Mouse (Mus musculus) gastrocnemius, adult 2 months (tissue): ENCODE data around the gene Tmem38a. TPM values are rescaled to one million over a fixed set of nuclear protein-coding genes. Genes with fewer than 3 reads are reported as not detected.
A peak's percentile ranks its signal among the peaks of the same experiment; 100 is the strongest.

Experiments used
- DNase-seq: peaks from one replicate; pipeline ENCODE4 v3.0.0; 2022
- H3K27ac ChIP-seq: fragments of 200-600 bp; 2 replicates; pipeline ENCODE4 v1.8.1; 2022; ENCODE audit warnings: mild to moderate bottlenecking
- H3K4me3 ChIP-seq: fragments of 200-600 bp; 2 replicates; pipeline ENCODE4 v1.8.1; 2022; ENCODE audit warnings: mild to moderate bottlenecking, moderate library complexity
- CTCF ChIP-seq: fragments of 200-600 bp; IDR thresholded peaks from 2 replicates; pipeline ENCODE4 v1.8.1; 2022; ENCODE audit warnings: antibody characterized with exemption, mild to moderate bottlenecking, moderate library complexity
- intact Hi-C: fragments of 180-260 bp; cut with DNase I; formaldehyde crosslinking; loops from one replicate; pipeline ENCODE4 v1.15.1; 2025
- total RNA-seq, 2 experiments: library from RNA; stranded (reverse); gene quantifications; 2 replicates each; pipeline ENCODE4 v1.2.3; 2021

Gene Tmem38a
- total RNA-seq, 2 experiments from 2014 or later = 1,184 to 1,285 TPM

DNA sequence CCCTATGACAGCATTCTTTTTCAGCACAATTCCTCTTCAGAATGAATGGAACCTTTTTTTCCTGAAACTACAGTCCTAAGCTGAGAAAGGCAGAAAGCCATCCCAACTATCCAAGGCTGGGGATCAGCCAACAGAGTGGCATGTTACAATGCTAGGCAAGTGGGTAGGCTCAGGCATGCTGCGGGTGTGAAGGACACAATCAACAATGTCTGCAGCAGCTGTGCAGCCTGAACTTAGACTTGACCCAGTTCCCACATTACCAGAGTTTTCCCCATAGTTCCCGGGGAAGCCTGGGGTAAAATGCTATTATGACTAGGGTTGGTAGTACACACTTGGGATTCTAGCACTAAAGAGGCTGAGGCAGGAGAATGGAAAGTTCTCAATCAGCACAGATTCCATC, 5.9 kb upstream of the Tmem38a start:
- no peak for DNase-seq
- no peak for TF ChIP-seq CTCF
- intact Hi-C loops = loop anchor here (5.0 kb wide), 1 partner anchor 74 kb away; the partner anchor contains the start of gene Slc35e1
- Histone ChIP-seq H3K27ac (no peak overlapping the region), H3K4me3 (no peak overlapping the region)

DNA sequence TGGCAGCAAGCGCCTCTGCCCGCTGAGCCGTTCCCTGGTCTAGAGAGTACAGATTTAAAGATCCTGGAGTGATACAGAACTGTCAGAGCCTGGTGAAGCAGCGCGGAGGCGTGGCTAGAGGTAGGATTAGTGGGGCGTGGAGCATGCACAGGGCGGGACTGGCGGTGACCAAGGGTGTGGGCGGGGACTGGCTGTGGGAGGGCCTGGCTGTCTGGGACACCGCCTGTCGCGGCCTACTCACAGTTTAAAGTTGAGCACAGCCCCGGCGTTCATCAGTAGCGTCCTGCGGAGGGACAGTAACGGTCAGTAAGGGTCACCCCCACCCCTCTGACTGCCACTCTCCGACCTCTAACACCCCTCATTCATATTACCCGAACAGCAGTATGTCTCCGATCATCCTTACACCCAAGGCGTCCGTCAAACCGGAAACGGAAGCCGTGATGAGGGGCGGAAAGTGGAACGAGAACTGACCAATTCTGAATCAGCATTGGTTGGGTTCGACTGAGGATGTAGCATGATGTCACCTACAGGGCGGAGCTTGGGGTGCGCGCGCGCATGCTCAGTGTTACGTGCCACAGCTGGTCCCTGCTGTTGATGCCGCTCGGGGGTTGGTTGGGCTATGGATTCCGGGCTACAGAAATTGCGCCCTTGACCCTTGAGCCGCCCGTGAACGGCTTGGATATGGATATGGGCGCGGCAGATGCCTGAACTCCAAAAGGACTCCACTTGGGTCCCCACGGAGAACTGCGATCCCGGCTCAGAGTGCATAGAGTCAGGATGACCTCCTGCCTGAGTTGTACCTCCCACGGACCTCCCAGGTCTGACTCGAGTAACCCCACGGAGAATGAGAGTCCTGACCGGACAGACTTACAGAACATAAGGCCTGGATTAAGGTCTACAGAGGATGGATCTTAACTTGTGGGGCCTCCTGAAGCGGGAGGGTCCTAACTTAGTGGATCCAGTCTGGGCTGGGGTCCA, 933 bp upstream of the Tmem38a start, which contains the start of gene Smim7:
Gene Smim7, minus strand, starts transcription at position 456 of the 978 bp plus-strand sequence.
- peak; percentile 98 for DNase-seq
- intact Hi-C loops = no loop called here
- TF ChIP-seq CTCF = no peak
- Histone ChIP-seq H3K27ac (peak within 1 kb of the TSS; percentile 99), H3K4me3 (peak within 1 kb of the TSS; percentile 90)

DNA sequence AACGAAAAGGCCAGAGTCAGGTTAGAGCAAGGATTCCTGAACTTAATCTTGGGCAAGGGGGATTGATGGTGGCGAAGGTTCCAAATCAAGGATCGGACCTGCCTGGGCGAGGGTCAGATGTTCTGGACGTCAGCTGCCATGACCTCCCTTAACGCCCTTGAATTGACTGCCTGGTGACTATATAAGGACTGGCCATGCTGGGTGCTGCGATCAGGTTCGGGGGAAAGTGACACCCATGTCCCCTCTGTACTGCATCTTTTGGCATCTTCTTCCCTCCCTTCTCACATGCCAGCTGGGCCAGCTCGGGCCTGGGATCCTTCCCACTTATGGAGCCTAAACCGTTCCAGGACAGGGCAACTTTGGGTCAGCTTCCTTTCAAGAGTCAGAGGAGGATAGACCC, 652 bp downstream of the Tmem38a start:
- DNase-seq = peak; percentile 89
- H3K4me3 ChIP-seq = peak overlapping the region; percentile 90
- intact Hi-C loops = loop anchor here (1.0 kb wide), 1 partner anchor 73 kb away; no protein-coding TSS in a partner anchor
- peak overlapping the region; percentile 99 for H3K27ac ChIP-seq
- TF ChIP-seq CTCF = no peak

DNA sequence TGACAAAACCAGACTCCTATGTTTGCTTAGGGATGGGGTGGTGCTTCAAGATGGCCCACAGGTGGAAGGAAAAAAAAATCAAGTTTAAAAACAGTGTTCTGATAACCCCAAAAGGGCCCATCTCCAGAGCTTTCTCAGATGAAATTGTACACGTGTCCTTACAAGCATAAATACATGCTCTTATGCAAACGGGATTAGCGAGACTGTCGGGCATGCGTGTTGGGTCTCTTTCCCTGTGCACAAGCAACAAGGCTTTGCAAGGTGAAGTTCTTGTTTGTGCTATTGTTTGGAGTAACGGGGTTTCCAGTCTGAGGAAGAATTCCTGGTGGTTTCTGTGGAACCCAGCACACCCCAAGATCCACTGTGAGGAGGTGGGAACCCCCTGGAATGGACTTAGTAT, 1.6 kb downstream of the Tmem38a start:
- no peak for TF ChIP-seq CTCF
- intact Hi-C loops = no loop called here
- peak overlapping the region; percentile 90 for H3K4me3 ChIP-seq
- H3K27ac ChIP-seq = peak overlapping the region; percentile 99
- DNase-seq = peak; percentile 76

DNA sequence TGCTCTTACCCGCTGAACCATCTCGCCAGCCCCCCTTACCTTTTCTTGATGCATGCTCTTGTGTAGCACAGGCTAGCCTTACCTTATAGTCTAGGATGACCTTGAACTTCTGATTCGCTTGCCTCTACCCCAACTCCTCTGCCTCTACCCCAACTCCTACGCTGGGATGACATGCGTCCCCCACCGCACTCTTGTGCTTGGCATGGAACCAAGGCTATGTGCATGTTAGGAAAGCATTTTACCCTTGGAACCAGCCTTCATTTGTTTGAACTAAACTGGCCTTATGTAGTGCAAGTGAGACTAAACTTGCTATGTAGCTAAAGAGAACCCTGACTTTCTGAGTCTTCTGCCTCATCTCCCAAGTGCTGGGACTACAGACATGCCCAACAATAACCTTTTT, 4.1 kb downstream of the Tmem38a start:
- TF ChIP-seq CTCF = no peak
- Histone ChIP-seq H3K27ac (peak overlapping the region; percentile 99), H3K4me3 (peak overlapping the region; percentile 90)
- intact Hi-C loops = no loop called here
- DNase-seq = no peak

DNA sequence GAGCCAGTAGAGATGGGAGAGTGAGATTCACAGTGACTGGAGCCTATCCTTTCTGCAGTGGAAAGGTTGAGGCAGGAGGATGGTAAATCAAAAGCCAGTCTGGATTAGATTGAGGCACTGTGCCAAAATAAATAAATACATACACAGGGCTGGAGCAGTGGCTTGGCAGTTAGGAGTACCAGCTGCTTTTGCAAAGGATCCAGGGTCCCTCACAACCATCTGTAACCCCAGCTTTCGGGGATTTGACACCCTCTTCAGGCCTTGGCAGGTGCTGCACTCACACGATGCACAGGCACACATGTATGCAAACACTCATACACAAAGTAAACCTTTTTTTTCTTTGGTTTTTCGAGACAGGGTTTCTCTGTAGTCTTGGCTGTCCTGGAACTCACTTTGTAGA, 5.4 kb downstream of the Tmem38a start:
- H3K27ac ChIP-seq = peak overlapping the region; percentile 99
- peak; percentile 26; the same call in 1 of the 2 replicates for TF ChIP-seq CTCF
- no peak overlapping the region; the same call in none of the 2 replicates for H3K4me3 ChIP-seq
- intact Hi-C loops = no loop called here
- peak; percentile 59 for DNase-seq

DNA sequence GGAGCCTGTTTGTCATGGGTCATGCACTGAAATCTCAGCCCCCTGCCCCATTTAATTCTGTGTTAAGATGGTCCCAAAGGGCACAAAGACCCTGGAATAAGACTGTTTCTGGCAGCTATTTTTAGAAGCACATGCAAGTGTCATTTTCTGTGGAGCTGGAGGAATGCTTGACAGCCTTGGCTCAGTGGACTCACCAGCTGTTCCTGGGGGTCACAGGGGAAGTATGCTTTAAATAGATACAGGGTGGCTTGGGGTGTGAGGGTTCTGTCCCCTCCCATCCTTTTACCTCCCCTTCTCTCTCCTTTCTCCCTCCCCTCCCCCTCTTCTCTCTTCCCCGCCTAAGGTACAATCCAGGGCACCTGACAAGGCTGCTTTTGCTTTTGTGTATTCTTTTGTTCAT, 6.1 kb downstream of the Tmem38a start:
- peak overlapping the region; percentile 99 for H3K27ac ChIP-seq
- DNase-seq = peak; percentile 70
- no peak for TF ChIP-seq CTCF
- intact Hi-C loops = no loop called here
- H3K4me3 ChIP-seq = peak overlapping the region; percentile 55

DNA sequence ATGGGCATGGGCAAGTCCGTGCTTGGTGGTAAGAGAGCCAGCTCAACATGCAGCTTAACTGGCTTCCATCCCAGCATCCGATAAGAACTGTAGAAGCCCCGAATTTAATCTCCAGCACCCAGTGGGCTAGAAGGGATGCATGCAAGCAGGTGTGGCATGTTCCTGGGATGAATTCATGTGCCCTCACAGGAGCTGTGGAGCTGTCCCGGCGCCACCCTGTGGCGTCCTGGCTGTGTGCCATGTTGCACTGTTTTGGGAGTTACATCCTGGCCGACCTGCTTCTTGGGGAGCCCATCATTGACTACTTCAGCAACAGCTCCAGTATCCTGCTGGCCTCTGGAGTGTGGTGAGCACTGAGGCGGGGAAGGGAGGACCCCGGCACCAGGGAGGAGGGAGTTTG, 7.5 kb downstream of the Tmem38a start:
- no peak for TF ChIP-seq CTCF
- Histone ChIP-seq H3K4me3 (peak overlapping the region; percentile 55), H3K27ac (peak overlapping the region; percentile 99)
- peak; percentile 56 for DNase-seq
- intact Hi-C loops = no loop called here

DNA sequence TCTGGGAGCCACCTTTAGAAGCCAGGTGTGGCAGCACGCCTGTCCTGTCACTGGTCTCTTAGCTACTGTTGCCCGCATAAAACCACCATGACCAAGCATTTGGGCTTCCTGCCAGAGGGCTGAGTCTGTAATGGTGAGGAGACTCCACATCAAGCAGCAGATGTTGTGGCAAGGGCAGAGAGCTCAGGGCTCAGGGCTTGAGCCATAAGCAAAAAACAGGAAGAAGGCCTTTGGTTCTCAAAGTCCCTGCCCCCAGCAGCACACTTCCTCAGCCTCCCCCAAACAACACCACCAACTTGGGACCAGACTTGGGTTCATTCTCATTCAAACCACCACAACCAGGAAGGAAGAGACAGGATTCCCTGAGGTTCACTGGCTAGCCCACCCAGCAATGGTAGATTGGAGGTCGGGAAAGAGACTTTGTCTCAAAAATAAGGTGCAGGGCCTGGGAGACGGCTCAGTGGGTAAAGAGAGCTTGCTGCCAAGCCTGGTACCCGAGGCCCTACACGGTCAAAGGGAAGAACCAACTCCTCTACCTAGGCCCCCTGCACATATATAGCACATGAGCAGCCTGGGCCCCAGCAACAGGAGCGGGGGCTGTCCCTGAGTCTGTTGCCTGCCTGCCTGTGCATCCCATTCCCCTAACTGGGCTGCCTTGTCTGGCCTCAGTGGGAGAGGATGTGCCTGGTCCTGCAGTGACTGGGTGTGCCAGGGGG, 11.4 kb downstream of the Tmem38a start:
- DNase-seq = peak; percentile 89
- TF ChIP-seq CTCF = no peak
- Histone ChIP-seq H3K4me3 (peak overlapping the region; percentile 43), H3K27ac (peak overlapping the region; percentile 99)
- intact Hi-C loops = no loop called here

DNA sequence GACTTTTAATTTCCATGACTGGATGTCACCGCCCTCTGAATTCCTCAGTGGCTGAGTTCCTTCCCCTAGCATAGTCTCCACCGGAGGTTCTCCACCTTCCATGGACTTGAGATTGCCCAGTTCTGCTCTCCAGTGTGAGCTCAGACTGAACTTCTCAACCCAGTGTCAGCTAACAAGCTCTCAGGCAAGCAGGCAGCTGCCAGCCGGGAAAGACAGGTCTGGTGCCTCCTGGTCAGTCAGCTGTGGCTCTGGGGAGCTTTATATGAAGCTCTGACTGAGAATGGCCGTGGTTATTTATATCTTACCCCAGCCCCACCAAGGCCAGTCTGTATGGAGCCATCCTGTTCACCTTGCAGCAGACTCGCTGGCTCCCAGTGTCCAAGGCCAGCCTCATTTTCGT, 12.5 kb downstream of the Tmem38a start:
- H3K4me3 ChIP-seq = peak overlapping the region; percentile 12
- peak overlapping the region; percentile 99 for H3K27ac ChIP-seq
- intact Hi-C loops = no loop called here
- no peak for TF ChIP-seq CTCF
- peak; percentile 72 for DNase-seq

DNA sequence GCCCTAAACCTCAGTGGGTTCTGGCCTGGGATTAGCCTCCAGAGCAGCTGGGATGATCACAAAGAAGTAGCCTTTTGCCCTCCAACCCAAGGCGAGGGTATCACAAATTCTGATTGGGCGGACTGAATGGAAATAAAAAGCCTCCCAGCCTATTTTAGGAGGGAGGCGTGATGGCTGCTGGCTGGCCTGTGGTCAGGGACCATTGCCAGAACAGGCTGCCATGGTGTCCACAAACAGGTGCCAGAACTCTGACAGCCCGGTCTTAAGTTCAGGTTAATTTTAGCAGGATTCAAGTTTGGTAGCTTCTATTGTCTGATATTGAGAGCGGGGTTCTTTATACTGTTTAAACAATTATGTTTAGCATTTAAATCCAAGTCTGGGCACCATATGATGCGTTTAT, 16.0 kb downstream of the Tmem38a start:
- Histone ChIP-seq H3K27ac (peak overlapping the region; percentile 99), H3K4me3 (peak overlapping the region; percentile 50)

DNA sequence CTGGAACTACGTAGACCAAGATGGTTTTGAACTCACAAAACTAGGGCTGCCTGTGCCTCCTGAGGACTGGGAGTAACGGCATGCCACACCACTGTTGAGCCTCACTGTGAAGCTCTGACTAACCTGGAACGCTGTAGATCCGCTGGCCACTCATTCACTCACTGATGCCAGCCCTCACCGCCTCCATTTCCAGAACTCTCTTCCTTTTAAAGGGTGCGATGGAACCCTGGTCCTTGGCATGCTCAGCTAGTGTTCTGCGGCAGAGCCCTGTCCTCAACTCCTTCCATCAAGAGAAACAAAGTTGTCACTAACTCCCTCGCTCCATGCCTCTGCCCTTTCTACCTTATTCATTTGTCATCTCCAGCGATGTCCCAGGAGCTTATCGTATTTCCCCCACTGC, 17.0 kb downstream of the Tmem38a start:
- peak; percentile 56 for DNase-seq
- Histone ChIP-seq H3K4me3 (peak overlapping the region; percentile 50), H3K27ac (peak overlapping the region; percentile 99)
- no peak for TF ChIP-seq CTCF
- intact Hi-C loops = no loop called here

More for the DNA sequence above, 16.0 kb downstream of the Tmem38a start:
- peak; percentile 90 for DNase-seq
- TF ChIP-seq CTCF = no peak
- intact Hi-C loops = no loop called here

DNA sequence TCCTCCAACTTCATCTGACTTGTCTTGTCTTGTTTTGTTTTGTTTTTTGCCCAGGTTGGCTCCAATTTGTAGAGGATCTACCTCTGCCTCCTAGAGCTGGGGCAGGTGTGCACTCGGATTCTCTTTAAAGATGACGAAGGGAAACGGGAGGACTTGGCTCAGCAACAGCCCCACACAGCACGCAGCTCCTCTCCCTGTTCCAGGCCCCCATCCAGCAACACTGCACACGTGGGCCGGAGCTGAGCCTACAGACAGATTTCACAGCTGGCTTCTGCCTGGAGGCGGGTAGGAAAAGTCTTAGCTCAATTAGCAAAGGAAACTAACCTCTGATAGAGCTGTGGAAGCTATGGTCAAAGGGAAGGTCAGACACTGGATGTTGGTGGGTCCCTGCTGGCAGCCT, 17.4 kb downstream of the Tmem38a start:
- intact Hi-C loops = no loop called here
- Histone ChIP-seq H3K4me3 (peak overlapping the region; percentile 50), H3K27ac (peak overlapping the region; percentile 99)
- DNase-seq = peak; percentile 88
- no peak for TF ChIP-seq CTCF
